Mouse (Mus musculus) liver (tissue): ENCODE data around the gene Fam124a.
"Not testable (repeated sequence)": the region's sequence is repeated elsewhere in the genome, so short reads cannot be mapped to it uniquely, and the experiment has no call there.

ENCODE experiments used
- DNase-seq: peaks from one replicate; pipeline ENCODE4 v3.0.0-alpha.2; 2020; ENCODE audit warnings: mixed read lengths

Gene Fam124a

GRCm38 (mm10) chr14:62575862-62576261 is 20.3 kb downstream of the Fam124a start:
- no peak for DNase-seq

GRCm38 (mm10) chr14:62580945-62581344 is 25.4 kb downstream of the Fam124a start:
- DNase-seq: peak; percentile 20

GRCm38 (mm10) chr14:62581768-62582167 is 26.2 kb downstream of the Fam124a start:
- no peak for DNase-seq

GRCm38 (mm10) chr14:62584637-62585036 is 29.1 kb downstream of the Fam124a start:
- no peak for DNase-seq

- DNase-seq: no peak
Measured at GRCm38 (mm10) chr14:62585338-62585737, 29.8 kb downstream of the Fam124a start.

- DNase-seq: no peak
Measured at GRCm38 (mm10) chr14:62600109-62600522, 44.6 kb downstream of the Fam124a start.

- DNase-seq: no peak
Measured at GRCm38 (mm10) chr14:62602271-62602670, 46.7 kb downstream of the Fam124a start.

GRCm38 (mm10) chr14:62602869-62603268 is 47.3 kb downstream of the Fam124a start:
- no peak for DNase-seq

GRCm38 (mm10) chr14:62607791-62608196 is 52.3 kb downstream of the Fam124a start:
- no peak for DNase-seq

- no peak for DNase-seq
Measured at GRCm38 (mm10) chr14:62609904-62610303, 54.4 kb downstream of the Fam124a start.

GRCm38 (mm10) chr14:62622393-62622792 is 66.9 kb downstream of the Fam124a start:
- no peak for DNase-seq

- DNase-seq: no peak
Measured at GRCm38 (mm10) chr14:62627951-62628350, 72.4 kb downstream of the Fam124a start.

GRCm38 (mm10) chr14:62637436-62638344 is 82.2 kb downstream of the Fam124a start:
- no peak for DNase-seq

- DNase-seq: no peak
Measured at GRCm38 (mm10) chr14:62638345-62638702, 82.8 kb downstream of the Fam124a start.

GRCm38 (mm10) chr14:62639111-62639510 is 83.6 kb downstream of the Fam124a start:
- DNase-seq: no peak

- no peak for DNase-seq
Measured at GRCm38 (mm10) chr14:62639551-62639950, 84.0 kb downstream of the Fam124a start.

- DNase-seq: no peak
Measured at GRCm38 (mm10) chr14:62640396-62640795, 84.9 kb downstream of the Fam124a start.

GRCm38 (mm10) chr14:62642368-62642767 is 86.8 kb downstream of the Fam124a start:
- DNase-seq: not testable (repeated sequence)

GRCm38 (mm10) chr14:62648405-62648804 is 92.9 kb downstream of the Fam124a start:
- no peak for DNase-seq

- no peak for DNase-seq
Measured at GRCm38 (mm10) chr14:62650376-62650775, 94.8 kb downstream of the Fam124a start.

- no peak for DNase-seq
Measured at GRCm38 (mm10) chr14:62651771-62652170, 96.2 kb downstream of the Fam124a start.

GRCm38 (mm10) chr14:62655996-62656395 is 100.5 kb downstream of the Fam124a start:
- no peak for DNase-seq

GRCm38 (mm10) chr14:62657469-62657868 is 101.9 kb downstream of the Fam124a start:
- DNase-seq: no peak
